Comparison of ENCODE assay signal across 8 mouse cellular contexts in genomic region chr9:31463692-31464474, GRCm38 (mm10). TPM values are rescaled to one million over a fixed set of nuclear protein-coding genes. Genes with fewer than 3 reads are reported as not detected.
DNase-seq lines count a peak whose midpoint lies in the region; ATAC-seq and TF ChIP-seq lines count a peak whose summit lies in the region.

TSS of gene Tmem45b (minus strand) at chr9:31464462.

- no peak for ATAC-seq in hindbrain, embryonic 13.5 days (ENCODE audit: low FRiP score)
- no peak for ATAC-seq in limb, embryonic 13.5 days (ENCODE audit: low FRiP score, low read depth)
- ATAC-seq in activated CD4-positive, CD25-positive, alpha-beta regulatory T cell, adult 4 months, result no peak
- no peak for ATAC-seq in granulocyte monocyte progenitor cell, adult 5-6 weeks (replicated peaks; ENCODE audit: poor library complexity, severe bottlenecking)

- 0 out of 2 replicates have a peak, but pooled peaks cover 2% of the 10 kb centered on the region for H3K27me3 ChIP-seq in ES-Bruce4 (ENCODE audit: control insufficient read depth, insufficient read depth, low read length, poor library complexity, severe bottlenecking)
- H3K27me3 ChIP-seq in hindbrain, embryonic 13.5 days, result peaks cover 33% of the 10 kb centered on the region
- H3K27me3 ChIP-seq in limb, embryonic 13.5 days, result peaks cover 43% of the 10 kb centered on the region

- no peaks in the 10 kb centered on the region for H3K36me3 ChIP-seq in ES-Bruce4 (ENCODE audit: control insufficient read depth, insufficient read depth, low read length, poor library complexity, severe bottlenecking)
- H3K36me3 ChIP-seq in hindbrain, embryonic 13.5 days, result no peaks in the 10 kb centered on the region
- H3K36me3 ChIP-seq in limb, embryonic 13.5 days, result no peaks in the 10 kb centered on the region

- no peaks in the 10 kb centered on the region for H3K9me3 ChIP-seq in ES-Bruce4 (replicated peaks; ENCODE audit: control insufficient read depth, insufficient read depth, low read length, poor library complexity, severe bottlenecking)
- H3K9me3 ChIP-seq in hindbrain, embryonic 13.5 days, result no peaks in the 10 kb centered on the region
- no peaks in the 10 kb centered on the region for H3K9me3 ChIP-seq in limb, embryonic 13.5 days

- H3K4me1 ChIP-seq in ES-Bruce4 (ENCODE audit: control insufficient read depth, insufficient read depth, low read length), result peaks cover 1% of the 10 kb centered on the region
- H3K4me1 ChIP-seq in hindbrain, embryonic 13.5 days (replicated peaks), result peaks cover 8% of the 10 kb centered on the region
- H3K4me1 ChIP-seq in limb, embryonic 13.5 days, result peaks cover 12% of the 10 kb centered on the region

- TF ChIP-seq POLR2A in ES-Bruce4 (IDR thresholded peaks at IDR 0.05; ENCODE audit: insufficient read depth, low read length), result no peak

- WGBS in hindbrain, embryonic 13.5 days, result 12% methylated on average over 33 of the region's 33 CpGs
- WGBS in limb, embryonic 13.5 days, result 6% methylated on average over 33 of the region's 33 CpGs

- no peak for TF ChIP-seq EP300 in ES-Bruce4 (IDR thresholded peaks at IDR 0.05; ENCODE audit: insufficient read depth, low read depth, low read length)

- no peak within 1 kb of the TSS for H3K27ac ChIP-seq in ES-Bruce4 (ENCODE audit: insufficient read depth, low read length)
- H3K27ac ChIP-seq in hindbrain, embryonic 13.5 days, result no peak within 1 kb of the TSS
- no peak within 1 kb of the TSS for H3K27ac ChIP-seq in limb, embryonic 13.5 days

- peak within 1 kb of the TSS; percentile 43 for H3K4me3 ChIP-seq in ES-Bruce4 (ENCODE audit: low read depth, low read length)
- peak within 1 kb of the TSS; percentile 17 for H3K4me3 ChIP-seq in hindbrain, embryonic 13.5 days
- H3K4me3 ChIP-seq in limb, embryonic 13.5 days, result peak within 1 kb of the TSS; percentile 27

- H3K9ac ChIP-seq in ES-Bruce4 (ENCODE audit: low read depth, poor library complexity, severe bottlenecking), result peak within 1 kb of the TSS; percentile 24; the same call in 1 of the 2 replicates
- no peak within 1 kb of the TSS for H3K9ac ChIP-seq in hindbrain, embryonic 13.5 days
- no peak within 1 kb of the TSS for H3K9ac ChIP-seq in limb, embryonic 13.5 days

- peak; percentile 36 for TF ChIP-seq CTCF in ES-Bruce4 (IDR thresholded peaks at IDR 0.05; ENCODE audit: low read depth, low read length)

- peak within 1 kb of the TSS; percentile 34 for H3K4me2 ChIP-seq in hindbrain, embryonic 13.5 days
- H3K4me2 ChIP-seq in limb, embryonic 13.5 days (replicated peaks), result peak within 1 kb of the TSS; percentile 53

- peak; percentile 10 for DNase-seq in adrenal gland, adult 2 months
- no peak for DNase-seq in yolk sac, embryonic 10.5 days (ENCODE audit: low spot score)
- DNase-seq in retina, postnatal 1 day, result no peak

RNA-seq across cellular contexts. Expression of gene Tmem45b, which starts in this region (rescaled TPM):
- polyA plus RNA-seq in ES-Bruce4 (2011; ENCODE audit: insufficient read depth, insufficient read length, low read depth, missing spikeins), result 1.6 and 1.8 TPM in 2 replicates
- total RNA-seq in adrenal gland, adult 2 months (2021), result 10 to 100 TPM; 35.3 to 36.9 TPM
- 43.2 and 104 TPM in 2 replicates for polyA plus RNA-seq in adrenal gland, adult 2 months (2012; rRNA removed)
- polyA plus RNA-seq in hindbrain, embryonic 13.5 days (2015; fragmentation: Nextera tagmentation; extraction: Ambion mirVana), result 0.22 TPM in 1 of 2 replicates, not detected in the other
- polyA plus RNA-seq in limb, embryonic 13.5 days (2015; fragmentation: Nextera tagmentation; extraction: Ambion mirVana), result 0.14 TPM in 1 of 2 replicates, not detected in the other
- not detected for polyA plus RNA-seq in activated CD4-positive, CD25-positive, alpha-beta regulatory T cell, adult 4 months (2017; shearing (Covaris generic))
- not detected in 2 replicates for total RNA-seq in granulocyte monocyte progenitor cell, adult 5-6 weeks (2014; fragmentation: Nextera tagmentation)
- not detected in 2 replicates for total RNA-seq in granulocyte monocyte progenitor cell, adult 5-6 weeks (2017)

Comparison
In these comparisons a context has a peak if more than half of its experiments do, and no peak if none do; other contexts are left out.
1. RNA of gene Tmem45b (total RNA-seq): 35.3 to 36.9 TPM in adrenal gland, adult 2 months; not detected in granulocyte monocyte progenitor cell, adult 5-6 weeks; every median in the first group is over 10 times any median in the second.
2. RNA of gene Tmem45b (polyA plus RNA-seq): 43.2 to 104 TPM in adrenal gland, adult 2 months; 1.6 to 1.8 TPM in ES-Bruce4, 0.22 TPM in hindbrain, embryonic 13.5 days, 0.14 TPM in limb, embryonic 13.5 days and not detected in activated CD4-positive, CD25-positive, alpha-beta regulatory T cell, adult 4 months; every median in the first group is over 10 times any median in the second.
3. Peak in every context shown above with its lines, with median percentiles within 50 percentile points of each other: H3K4me3 ChIP-seq.